Mouse (Mus musculus) cerebellum, postnatal 10 days (tissue): ENCODE data around the gene Os9.

Experiments
- DNase-seq, 2 experiments: peaks; one replicate each; pipeline ENCODE4 v3.0.0; 2021; ENCODE audit warnings: mixed read lengths in 2 of 2

Os9 gene

DNA sequence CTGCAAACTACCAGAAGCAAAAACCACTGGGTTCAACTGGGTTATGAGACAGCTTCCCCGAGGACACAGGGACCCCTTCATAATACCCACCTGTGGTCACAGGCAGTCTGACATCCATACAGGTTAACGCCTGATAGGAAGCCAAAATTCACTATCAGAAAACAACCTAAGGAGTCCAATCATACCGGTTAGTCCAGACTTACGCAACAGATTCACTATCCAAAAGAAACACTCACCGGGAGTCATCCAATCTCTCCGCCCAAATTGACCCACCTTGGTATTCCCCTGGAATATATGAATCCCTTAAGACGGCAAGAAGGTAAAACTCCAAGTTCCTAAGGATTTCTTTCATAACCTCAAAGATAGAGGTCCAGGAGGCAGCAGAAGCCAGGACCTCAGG, 23.6 kb upstream of the Os9 start:
- no peak for DNase-seq

DNA sequence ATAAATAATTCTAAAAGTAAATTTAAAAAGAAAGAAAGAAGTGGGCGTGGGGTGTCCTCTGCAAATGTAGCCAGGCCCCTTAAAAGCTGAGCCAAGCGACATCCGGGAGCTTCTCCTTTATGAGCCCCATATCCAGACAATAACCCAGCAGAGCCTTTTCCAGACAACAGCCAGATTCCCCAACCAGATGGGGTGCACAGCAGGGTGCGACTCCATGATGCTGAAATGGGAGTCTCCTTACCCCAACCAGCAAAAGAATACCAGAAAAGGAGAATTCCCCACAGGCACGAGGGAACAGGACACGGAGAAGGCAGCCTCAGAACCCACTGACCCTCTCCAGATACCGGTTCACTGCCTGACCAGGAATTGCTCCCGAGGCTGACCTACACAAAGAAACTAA, 22.3 kb upstream of the Os9 start:
- DNase-seq: peak in 1 of 2 experiments; percentile 56

DNA sequence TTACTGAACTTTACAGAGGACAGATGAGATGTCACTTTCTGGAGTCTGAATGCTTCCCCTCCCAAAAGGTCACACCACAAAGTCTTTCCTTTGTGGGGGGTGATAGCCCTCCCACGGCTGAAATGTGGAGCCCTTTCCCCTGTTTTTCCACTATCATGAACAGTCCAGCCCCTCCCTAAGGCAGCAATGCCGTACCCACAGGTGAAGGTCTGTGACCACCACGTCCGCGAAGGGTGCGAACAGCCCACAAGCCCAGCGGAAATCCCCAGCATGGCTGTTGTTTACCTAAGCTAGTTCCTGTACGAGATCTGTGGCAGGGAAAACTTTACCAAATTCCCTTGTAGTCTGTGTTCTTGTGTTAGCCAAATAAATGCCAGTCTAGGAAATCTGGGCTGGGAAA, 20.6 kb upstream of the Os9 start:
- DNase-seq: no peak

DNA sequence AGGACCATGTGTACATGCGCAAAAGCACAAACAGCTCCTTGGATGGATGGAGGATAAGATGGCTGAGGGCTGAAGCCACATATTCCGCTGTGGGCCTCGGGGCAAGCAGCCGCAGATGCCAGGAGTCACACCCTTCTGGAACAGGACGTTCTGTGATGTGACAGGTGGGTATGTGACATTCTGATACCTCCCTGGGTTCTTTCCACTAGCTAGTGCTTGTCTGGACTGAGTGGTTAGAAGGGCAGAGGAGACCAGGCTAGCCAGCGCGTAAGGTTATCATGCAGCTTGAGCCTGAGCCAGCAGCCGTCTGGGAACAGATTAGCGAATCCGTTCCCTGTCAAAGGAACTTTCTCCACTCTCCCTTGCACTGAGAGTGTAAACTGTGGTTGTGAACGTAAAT, 20.0 kb upstream of the Os9 start:
- DNase-seq: no peak

DNA sequence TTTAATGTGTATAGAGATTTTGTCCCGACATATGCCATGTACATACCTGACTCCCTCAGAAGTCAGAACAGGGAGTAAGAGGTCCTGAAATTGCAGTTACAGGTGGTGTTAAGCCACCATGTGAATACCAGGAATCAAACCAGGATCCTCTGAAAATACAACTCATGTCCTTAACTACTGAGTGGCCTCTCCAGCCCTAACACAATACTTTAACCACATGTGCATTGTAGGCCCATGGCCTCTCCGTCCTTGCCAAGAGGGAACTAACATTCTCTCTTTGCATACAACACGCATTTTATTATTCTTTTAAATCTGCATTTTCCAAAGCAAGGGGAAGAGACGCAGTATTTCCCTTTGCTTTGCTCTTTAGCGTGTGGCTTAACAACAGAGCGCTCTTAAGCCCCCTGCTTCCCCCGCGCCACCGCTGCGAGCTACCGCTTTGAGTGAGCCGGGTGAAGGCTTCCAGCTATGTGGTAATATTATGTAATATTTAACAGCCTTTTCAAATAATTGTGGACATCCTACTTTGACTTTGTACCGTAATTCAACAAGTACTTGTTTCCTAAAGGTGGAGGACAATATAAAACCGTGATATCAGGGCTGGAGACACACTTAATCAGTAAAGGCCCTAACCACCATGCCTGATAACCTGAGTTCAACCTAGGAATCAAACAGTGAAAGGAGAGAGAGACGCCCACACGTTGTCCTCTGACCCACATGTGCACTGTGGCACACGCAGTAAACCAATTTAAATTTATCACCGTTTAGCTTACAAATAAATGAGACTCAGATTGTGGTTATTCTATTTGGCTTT, 17.6 kb upstream of the Os9 start:
- no peak for DNase-seq

DNA sequence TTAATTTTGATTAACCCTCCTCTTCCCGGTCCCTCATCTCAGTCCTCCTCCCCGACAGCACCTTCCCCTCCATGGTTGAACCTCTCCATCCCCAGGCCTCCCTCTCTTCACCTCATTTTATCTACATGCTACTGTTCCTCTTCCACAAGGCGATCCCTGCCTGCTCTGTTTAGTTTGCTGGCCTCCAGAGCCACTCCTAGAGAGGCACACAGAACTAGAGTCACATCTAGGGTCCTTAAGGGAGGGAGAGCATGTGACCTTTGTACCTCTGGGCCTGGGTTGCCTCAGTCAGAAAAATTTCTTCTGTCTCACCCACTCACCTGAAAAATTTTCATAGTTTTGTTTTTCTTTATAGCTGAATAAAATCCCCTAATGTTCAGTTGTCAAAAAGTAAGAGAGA, 17.0 kb upstream of the Os9 start:
- DNase-seq: no peak

DNA sequence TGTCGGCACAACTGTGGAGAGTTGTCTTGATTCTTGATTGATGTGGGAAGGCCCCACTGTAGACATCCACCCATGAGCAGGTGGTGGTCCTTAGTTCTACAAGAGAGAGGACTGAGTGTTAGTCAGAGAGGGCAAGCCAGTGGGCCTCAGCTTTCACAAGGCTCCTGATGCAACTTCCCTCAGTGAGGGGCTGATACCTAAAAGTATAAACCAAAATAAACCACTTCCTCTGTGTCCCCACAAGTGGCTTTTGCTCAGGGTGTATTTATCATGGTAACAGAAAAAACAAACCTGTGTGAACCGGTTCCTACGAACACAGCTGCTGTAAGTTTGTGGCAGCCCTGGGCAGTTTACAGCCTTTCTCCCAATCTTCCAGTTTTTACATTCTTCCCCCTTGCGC, 15.6 kb upstream of the Os9 start:
- no peak for DNase-seq

DNA sequence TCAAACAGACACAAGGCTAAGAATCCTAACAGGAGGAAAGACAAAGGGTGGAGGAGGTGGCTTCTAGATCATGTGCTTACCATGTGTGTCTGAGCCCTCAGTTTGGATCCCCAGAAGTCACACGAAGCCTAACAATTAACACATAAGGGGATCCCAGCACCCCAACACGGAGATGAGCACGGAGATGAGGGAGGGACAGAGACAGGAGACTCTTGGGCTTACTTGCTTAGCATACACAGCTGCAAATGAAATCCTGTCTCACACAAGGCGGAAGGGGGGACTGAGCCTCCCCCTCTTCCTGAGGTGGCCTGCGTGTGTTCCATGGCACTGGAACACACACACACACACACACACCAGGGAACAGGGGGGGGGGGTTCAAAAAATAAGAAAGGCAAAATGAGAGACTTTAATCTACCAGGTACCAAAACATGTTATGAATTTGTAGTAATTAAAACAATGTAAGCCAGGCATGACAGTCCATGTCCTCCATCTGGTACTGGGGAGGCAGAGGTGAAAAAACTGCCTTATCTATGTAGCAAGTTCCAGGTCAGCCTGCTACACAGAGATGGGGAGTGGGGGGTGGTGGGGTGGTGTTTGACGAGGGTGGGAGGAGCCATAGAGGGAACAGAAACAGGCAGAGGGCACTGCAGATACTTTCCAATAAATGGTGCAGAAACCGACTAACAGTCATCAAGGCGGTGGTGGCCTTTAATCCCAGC, 14.3 kb upstream of the Os9 start:
- no peak for DNase-seq

DNA sequence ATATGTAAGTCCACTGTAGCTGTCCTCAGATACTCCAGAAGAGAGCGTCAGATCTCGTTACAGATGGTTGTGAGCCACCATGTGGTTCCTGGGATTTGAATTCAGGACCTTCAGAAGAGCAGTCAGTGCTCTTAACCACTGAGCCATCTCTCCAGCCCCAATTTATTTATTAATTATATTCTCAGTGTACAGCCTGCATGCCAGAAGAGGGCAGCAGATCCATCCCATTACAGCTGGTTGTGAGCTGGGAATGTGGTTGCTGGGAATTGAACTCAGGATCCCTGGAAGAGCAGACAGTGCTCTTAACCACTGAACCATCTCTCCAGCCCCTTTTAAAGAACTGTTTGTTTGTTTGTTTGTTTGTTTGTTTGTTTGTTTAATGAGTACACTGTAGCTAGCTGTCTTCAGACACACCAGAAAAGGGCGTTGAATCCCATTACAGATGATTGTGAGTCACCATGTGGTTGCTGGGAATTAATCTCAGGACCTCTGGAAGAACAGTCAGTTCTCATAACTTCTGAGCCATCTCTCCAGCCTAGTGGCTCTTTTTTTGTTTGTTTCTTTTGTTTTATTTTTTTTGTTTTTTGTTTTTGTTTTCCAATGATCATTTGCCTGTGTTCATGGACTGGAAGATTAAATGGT, 13.6 kb upstream of the Os9 start:
- peak in 1 of 2 experiments; percentile 22 for DNase-seq

DNA sequence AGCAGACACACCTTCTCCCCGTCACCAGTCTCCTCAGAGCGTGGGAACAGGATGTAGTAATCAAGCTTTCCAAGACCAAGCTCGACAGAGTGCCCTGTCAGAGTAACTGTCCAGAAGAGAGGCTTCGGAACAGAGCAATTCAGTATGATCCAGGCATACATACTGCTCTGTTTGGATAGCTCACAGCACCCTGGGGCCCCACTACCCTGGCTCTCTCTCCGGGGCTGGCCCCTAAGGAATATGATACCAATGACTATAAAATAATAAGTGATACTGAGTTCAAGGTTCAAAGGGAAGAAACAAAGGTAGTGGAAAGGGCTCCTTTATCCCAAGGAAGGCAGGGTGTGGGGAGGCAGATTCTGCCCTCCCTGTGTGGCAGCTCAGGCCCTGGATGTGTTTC, 11.5 kb upstream of the Os9 start:
- no peak for DNase-seq

DNA sequence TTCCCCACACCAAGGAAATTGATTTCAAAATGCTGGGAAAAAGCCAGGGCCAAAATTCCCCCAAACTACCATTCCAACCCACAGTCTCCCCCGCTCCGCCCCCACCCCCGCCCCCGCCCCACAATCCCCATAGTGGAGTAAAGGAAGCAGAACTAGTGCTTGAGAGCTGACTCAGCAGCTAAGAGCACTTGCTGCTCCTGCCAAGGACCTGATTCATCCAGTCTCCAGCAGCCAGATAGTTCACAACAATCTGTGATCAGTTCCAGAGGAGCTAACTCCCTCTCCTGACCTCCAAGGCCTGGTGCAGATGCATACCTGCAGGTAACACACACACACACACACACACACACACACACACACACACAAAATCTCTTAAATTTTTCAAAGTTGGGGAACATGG, 8.5 kb upstream of the Os9 start:
- no peak for DNase-seq

DNA sequence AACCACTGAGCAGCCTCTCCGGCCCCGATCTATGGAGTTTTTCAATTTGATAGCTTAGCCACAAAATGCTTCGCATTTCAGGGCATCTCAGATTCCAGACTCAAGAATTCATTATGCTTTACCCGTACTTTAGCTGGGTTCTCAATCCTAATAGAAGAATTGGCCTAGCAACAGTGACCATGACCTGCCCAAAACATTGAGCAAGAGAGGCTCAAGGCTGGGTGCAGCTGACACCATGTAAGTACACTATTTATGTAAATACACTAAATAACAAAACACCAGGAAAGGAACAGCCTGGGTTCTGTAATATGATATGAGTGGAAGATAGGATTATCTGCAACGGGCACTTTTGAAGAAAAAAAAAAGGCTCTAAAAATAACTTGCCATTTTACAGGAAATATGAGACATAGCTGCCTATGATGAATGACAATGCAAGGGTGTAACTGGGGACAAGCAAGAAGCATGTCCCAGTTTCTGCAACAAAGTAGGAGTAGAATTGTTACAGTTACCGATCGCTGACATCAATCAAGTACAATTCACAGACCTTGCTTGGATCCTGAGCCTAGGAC, 6.9 kb upstream of the Os9 start:
- DNase-seq: no peak

DNA sequence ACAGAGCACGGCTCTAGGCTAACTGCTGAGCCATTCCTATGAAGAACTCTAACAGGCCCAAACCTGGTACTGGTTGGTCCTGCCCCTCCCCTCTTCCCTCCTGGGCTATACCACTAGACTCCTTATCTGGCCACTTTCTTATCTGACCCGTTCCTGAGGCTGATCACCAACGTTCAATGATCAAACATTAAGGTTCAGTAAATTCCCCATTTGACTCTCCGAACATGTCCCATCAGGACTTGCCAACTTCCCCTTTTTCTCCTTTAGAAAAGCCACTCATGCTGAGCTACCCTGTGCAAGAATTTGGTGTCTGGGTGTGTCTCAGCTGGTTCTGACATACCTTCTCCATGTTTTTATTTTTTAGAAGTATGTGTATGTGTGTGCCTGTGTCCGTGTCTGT, 5.6 kb upstream of the Os9 start:
- DNase-seq: no peak

DNA sequence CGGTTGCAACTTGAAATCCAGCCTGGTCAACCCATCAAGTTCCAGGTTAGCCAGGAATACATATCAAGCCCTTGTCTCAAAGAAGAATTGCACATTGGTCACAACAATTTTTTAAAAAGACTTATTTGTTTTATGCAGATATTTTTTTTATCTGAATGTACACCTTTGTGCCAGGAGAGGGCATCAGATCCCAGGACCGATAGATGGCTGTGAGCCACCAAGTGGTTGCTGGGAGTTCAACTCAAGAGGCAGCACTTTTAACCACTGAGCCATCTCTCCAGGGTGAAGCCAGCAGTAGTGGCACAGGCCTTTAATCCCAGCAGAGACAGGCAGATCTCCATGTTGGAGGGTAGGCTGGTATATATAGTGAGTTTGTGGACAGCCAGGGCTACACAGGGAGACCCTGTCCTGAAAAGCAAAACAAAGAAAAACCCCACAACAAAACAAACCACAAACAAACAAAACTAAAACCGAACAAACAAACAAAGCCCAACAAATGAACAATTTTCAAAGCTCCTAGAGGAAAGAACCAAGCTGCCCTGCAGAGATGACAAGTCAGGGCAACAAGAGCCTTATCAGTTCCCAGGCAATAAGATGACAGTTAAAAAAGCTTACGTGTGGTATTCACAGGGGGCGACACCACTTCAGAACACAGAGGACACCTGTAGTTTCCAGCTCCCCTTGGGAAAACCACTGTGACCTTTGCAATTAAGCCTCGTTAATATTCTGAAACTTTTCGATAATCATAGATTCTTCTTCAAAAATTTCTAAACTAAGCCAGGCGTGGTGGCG, 4.5 kb upstream of the Os9 start:
- peak; percentile 56 to 64 for DNase-seq

DNA sequence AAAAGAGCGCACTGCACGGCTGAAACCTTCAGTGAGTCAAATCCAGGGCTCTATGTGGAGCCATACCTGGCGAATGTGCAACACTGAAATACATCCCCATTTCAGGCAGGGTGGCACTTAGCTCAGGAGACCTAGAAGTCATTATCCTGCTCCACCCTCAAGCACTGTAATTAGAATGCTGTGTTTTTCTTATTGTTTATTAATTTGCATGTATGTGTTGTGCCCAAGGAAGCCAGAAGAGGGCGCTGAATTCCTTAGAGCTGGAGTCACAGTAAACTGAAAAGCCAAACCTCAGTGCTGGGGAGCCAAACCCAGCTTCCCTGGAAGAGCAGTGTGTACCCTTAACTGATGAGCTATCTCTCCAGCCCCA, 2.5 kb upstream of the Os9 start:
- DNase-seq: peak; percentile 84 to 90

DNA sequence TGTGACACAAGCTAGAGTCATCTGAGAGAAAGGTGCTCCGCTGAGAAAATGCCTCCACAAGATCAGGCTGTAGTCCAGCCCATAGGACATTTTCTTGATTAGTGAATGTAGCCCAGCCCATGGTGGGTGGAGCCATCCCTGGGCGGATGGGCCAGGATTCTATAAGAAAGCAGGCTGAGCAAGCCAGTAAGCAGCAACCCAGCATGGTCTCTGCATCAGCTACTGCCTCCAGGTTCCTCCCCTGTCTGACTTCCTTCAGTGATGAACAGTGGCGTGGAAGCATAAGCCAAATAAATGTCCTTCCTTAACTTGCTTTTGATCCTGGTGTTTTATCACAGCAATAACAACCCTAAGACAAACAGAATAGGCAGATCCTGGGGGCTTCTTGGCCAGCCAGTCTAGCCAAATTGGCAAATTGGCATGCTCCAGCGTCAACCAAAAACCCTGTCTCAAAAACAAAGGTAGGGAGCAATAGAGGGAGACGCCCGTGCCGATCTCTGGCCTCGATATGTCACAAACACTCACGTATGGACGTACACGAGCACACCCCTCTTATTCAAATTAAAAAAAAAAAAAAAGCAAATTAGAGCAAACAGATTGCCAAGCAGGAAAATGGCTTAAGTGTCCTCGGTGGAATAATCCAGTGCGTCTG, 2.0 kb upstream of the Os9 start:
- DNase-seq: peak; percentile 65 to 69

DNA sequence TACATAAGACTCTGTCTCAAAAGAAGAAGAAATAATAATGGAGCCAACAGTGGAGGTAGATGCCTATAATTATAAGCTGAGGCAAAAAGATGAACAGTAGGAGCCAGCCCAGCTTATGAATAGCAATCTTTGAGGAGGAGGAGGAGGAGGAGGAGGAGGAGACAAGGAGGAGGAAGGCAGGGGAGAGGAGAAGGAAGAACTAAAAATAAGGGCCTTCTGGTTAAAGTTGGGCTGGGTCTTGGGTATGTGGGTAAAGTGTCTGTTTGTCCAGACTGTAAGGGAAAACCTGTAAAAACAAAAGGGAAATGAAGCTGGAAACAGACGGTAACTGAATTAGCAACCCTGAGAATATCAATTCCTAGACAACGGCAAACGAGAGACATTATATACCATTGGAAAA, 1.1 kb upstream of the Os9 start:
- DNase-seq: no peak

DNA sequence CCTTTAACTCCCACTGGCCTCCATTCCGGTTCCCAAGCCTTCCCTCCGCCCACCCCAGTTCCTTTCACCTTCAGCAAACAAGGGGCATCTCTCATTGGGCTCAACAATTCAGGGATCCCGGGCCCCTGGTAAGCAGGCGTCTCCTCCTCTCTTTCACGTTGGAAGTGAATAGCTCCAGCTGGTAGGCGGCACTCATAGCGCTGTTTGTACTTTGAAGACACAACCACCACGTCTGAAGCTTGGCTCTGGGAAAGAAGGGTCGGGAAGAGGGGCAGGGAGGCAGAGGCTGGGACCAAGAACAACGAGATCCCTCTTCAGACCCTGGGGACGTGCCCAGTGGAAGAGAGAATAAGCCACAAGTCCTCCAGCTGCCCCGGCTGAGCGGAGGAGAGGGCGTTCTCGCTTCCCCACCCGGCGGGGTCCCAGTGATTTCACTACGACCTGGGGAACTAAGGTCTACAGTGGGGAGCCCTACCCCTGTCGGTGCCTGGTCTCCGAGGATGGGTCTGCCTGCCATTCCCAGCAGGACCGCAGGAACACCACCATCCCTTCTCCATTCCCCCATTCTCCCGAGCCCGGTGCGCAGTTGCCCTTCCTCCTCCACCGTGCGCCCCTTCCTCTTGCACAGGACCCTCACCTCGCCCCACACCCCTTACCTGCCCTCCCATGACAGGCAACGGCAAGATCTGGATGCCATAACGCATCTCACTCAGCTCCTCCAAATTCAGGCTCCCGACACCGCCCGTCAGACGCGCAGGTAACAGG, 448 bp downstream of the Os9 start:
- DNase-seq: peak; percentile 48 to 54

DNA sequence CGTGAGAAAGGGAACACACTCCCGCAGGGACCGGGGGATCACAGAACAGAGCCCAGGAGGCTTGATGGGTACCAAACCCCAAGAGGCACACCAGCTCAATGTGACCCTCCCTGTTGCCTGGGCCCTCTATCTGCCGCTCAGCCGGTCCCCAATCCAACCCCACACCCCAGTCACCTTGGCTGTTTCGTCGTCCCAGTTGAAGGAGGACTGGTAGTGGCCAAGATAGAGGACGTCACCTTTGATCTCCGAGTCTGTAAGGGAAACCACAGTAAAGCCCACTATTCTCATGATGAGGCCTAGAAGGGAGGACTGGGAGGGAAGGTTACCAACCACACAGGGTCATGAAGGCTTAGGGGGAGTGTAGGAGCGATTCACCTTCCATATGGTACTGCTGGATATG, 1.7 kb downstream of the Os9 start:
- no peak for DNase-seq

DNA sequence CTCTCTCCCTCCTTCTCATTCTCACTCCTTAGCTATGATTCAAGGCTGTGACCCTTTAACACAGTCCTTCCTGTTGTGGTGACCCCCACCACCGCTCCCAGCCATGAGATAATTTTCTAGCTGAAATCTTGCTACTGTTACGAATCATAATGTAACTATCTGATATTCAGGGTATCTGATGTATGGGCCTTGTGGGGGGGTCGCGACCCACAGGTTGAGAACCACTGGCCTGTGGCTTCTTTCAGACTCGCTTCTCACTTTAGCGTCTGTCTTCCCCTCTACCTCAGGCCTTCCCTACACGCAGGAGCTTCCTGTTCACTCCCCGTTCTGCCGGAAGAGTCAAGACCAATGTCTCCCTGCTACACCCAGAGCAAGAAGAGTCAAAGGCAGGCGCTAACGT, 2.5 kb downstream of the Os9 start:
- DNase-seq: no peak

DNA sequence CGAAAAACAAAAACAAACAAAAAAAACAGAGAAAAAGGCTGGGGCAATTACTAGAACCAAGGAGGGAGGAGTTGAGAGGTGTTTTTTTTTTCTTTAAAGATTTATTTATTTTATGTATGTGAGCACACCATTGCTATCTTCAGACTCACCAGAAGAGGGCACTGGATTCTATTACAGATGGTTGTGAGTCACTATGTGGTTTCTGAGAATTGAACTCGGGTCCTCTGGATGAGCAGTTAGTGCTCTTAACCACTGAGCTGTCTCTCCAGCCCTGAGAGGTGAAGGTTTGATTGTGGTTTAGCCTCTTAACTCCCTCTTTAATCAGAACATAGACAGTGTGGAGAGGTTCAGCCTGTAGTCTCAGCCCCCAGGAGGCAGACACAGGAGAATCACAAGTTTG, 5.9 kb downstream of the Os9 start:
- no peak for DNase-seq

DNA sequence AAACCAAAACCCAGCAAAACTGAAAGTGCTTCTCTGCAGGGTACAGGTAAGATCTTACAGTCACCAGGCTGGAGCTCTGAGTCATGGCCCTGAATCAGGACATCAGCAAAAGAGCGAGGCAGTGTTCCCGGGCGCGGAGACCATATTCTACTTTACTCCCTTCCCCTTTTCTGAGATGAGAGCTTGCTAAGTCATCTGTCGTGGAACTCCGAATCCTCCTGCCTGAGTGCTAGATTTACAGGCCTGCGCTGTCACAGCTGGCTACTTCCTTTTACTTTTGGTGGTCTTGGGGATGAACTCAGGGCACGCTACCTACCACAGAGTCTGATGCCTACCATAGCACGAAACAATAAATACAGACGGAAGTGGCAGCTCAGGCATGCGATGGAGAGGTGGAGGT, 6.5 kb downstream of the Os9 start:
- DNase-seq: no peak
